Mouse (Mus musculus): ENCODE data around the gene Map3k5. TPM values are rescaled to one million over a fixed set of nuclear protein-coding genes. Genes with fewer than 3 reads are reported as not detected.

Map3k5 gene
- polyA plus RNA-seq, 1 experiment from 2014 or later: 0.65 TPM

- H3K4me2 ChIP-seq: no peak overlapping the region
- H3K9ac ChIP-seq: no peak overlapping the region
- no peak overlapping the region for H3K27ac ChIP-seq
- H3K9me3 ChIP-seq: no peaks in the 10 kb centered on the region
- H3K4me3 ChIP-seq: no peak overlapping the region
- no peaks in the 10 kb centered on the region for H3K36me3 ChIP-seq
- peaks cover 11% of the 10 kb centered on the region for H3K4me1 ChIP-seq (replicated peaks)
- no peak for ATAC-seq (ENCODE audit: low FRiP score)
- no peaks in the 10 kb centered on the region for H3K27me3 ChIP-seq
- 76% methylated on average over 8 of the region's 8 CpGs for WGBS
Measured at GRCm38 (mm10) chr10:20000408-20000770, 66.1 kb downstream of the Map3k5 start.

- no peak overlapping the region for H3K4me2 ChIP-seq
- H3K4me3 ChIP-seq: no peak overlapping the region
- no peaks in the 10 kb centered on the region for H3K9me3 ChIP-seq
- no peak overlapping the region for H3K9ac ChIP-seq
- H3K27me3 ChIP-seq: no peaks in the 10 kb centered on the region
- 0 out of 2 replicates have a peak, but pooled peaks have one; percentile 28 for ATAC-seq (ENCODE audit: low FRiP score)
- WGBS: 14% methylated on average over 5 of the region's 5 CpGs
- no peak overlapping the region for H3K27ac ChIP-seq
- H3K4me1 ChIP-seq (replicated peaks): peaks cover 14% of the 10 kb centered on the region
- H3K36me3 ChIP-seq: no peaks in the 10 kb centered on the region
Measured at GRCm38 (mm10) chr10:20001990-20002389, 67.7 kb downstream of the Map3k5 start.

- Histone ChIP-seq H3K4me2 (no peak overlapping the region), H3K4me1 (replicated peaks) (peaks cover 14% of the 10 kb centered on the region), H3K36me3 (no peaks in the 10 kb centered on the region), H3K9me3 (no peaks in the 10 kb centered on the region), H3K9ac (no peak overlapping the region), H3K27ac (no peak overlapping the region), H3K27me3 (no peaks in the 10 kb centered on the region), H3K4me3 (no peak overlapping the region)
- ATAC-seq (ENCODE audit: low FRiP score): no peak
- WGBS: 42% methylated on average over 5 of the region's 5 CpGs
Measured at GRCm38 (mm10) chr10:20003006-20003405, 68.7 kb downstream of the Map3k5 start.

DNA sequence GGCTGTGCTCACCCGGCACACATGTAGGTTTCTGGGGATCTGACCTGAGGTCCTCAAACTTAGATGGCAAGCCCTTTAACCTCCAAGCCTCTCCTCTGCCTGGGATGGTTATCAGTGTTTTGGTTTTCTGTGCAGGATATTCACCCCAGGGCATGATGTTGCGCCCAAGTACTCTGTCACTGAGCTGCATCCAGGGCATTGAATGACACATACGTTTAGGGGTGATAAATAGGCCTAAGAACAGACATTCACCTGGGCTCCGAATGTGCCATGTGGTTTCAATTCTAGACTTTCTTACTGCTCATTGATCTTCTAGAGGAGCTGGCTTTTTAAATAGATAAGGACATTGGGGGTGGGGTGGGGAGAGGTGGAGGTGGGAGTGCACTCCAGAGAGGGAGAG is 70.5 kb downstream of the Map3k5 start:
- H3K36me3 ChIP-seq: no peaks in the 10 kb centered on the region
- no peak overlapping the region for H3K27ac ChIP-seq
- H3K4me2 ChIP-seq: no peak overlapping the region
- H3K4me3 ChIP-seq: no peak overlapping the region
- peaks cover 14% of the 10 kb centered on the region for H3K4me1 ChIP-seq (replicated peaks)
- no peaks in the 10 kb centered on the region for H3K27me3 ChIP-seq
- ATAC-seq (ENCODE audit: low FRiP score): no peak
- H3K9ac ChIP-seq: no peak overlapping the region
- no peaks in the 10 kb centered on the region for H3K9me3 ChIP-seq
- WGBS: 88% methylated on average over 4 of the region's 4 CpGs

- no peak overlapping the region for H3K4me2 ChIP-seq
- no peak for ATAC-seq (ENCODE audit: low FRiP score)
- H3K36me3 ChIP-seq: no peaks in the 10 kb centered on the region
- H3K4me3 ChIP-seq: no peak overlapping the region
- H3K9me3 ChIP-seq: no peaks in the 10 kb centered on the region
- no peaks in the 10 kb centered on the region for H3K27me3 ChIP-seq
- WGBS: 92% methylated on average over 6 of the region's 6 CpGs
- peaks cover 14% of the 10 kb centered on the region for H3K4me1 ChIP-seq (replicated peaks)
- H3K9ac ChIP-seq: no peak overlapping the region
- H3K27ac ChIP-seq: no peak overlapping the region
Measured at GRCm38 (mm10) chr10:20005491-20005952, 71.2 kb downstream of the Map3k5 start.

GRCm38 (mm10) chr10:20006333-20007093 is 72.2 kb downstream of the Map3k5 start:
- Histone ChIP-seq H3K36me3 (no peaks in the 10 kb centered on the region), H3K9me3 (no peaks in the 10 kb centered on the region), H3K4me1 (replicated peaks) (peaks cover 14% of the 10 kb centered on the region), H3K9ac (no peak overlapping the region), H3K4me3 (no peak overlapping the region), H3K4me2 (no peak overlapping the region), H3K27ac (no peak overlapping the region), H3K27me3 (no peaks in the 10 kb centered on the region)
- no peak for ATAC-seq (ENCODE audit: low FRiP score)
- WGBS: 46% methylated on average over 17 of the region's 17 CpGs

DNA sequence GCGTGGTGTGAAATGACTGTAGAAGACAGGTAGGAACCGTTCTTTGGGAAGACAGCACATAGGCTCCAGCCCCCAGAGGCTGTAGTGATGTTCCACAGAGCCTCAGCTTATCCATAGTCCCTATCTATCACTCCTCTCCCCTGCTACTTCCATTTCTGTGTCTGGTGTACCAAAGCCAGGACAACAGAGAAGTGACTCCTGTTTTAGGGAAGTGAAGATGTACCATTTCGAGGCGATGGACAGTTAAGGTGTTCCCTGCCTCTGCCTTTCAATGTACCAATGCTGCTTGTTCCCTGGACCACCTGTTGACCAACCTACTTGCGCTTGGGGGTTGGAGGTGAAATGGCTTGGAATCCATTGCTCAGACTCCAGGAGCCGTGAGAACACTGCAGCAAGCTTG is 75.0 kb downstream of the Map3k5 start:
- H3K4me3 ChIP-seq: no peak overlapping the region
- H3K9ac ChIP-seq: no peak overlapping the region
- H3K36me3 ChIP-seq: no peaks in the 10 kb centered on the region
- H3K4me2 ChIP-seq: no peak overlapping the region
- H3K27me3 ChIP-seq: no peaks in the 10 kb centered on the region
- H3K4me1 ChIP-seq (replicated peaks): 0 out of 2 replicates have a peak, but pooled peaks cover 3% of the 10 kb centered on the region
- 93% methylated on average over 6 of the region's 6 CpGs for WGBS
- H3K9me3 ChIP-seq: no peaks in the 10 kb centered on the region
- H3K27ac ChIP-seq: no peak overlapping the region
- no peak for ATAC-seq (ENCODE audit: low FRiP score)

- H3K4me2 ChIP-seq: no peak overlapping the region
- no peak for ATAC-seq (ENCODE audit: low FRiP score)
- H3K4me1 ChIP-seq (replicated peaks): 0 out of 2 replicates have a peak, but pooled peaks cover 3% of the 10 kb centered on the region
- no peak overlapping the region for H3K27ac ChIP-seq
- H3K27me3 ChIP-seq: no peaks in the 10 kb centered on the region
- no peaks in the 10 kb centered on the region for H3K9me3 ChIP-seq
- H3K4me3 ChIP-seq: no peak overlapping the region
- no peak overlapping the region for H3K9ac ChIP-seq
- H3K36me3 ChIP-seq: no peaks in the 10 kb centered on the region
- WGBS: 95% methylated on average over 3 of the region's 3 CpGs
Measured at GRCm38 (mm10) chr10:20010018-20010417, 75.7 kb downstream of the Map3k5 start.

DNA sequence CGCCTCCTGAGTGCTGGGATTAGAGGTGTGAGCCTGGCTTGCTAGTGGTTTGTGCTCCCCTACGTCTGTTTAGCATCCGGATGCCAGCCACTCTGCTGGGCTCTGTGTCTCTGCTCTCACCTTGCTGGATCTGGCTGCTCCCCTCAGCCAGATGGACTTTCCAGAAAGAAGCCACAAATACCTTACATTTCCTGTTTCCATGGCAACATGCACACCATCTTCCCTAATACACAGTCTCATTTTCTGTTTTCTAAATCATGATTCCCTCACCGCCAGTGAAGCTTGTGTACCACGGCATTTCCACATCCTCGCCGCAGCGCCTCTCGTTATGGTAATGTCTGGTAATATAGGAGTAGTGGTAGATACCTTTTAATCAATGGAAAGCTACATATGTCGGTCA is 84.1 kb downstream of the Map3k5 start:
- Histone ChIP-seq H3K4me3 (no peak overlapping the region), H3K27ac (no peak overlapping the region), H3K36me3 (no peaks in the 10 kb centered on the region; the same call in 1 of the 2 replicates), H3K4me1 (replicated peaks) (peaks cover 12% of the 10 kb centered on the region), H3K9ac (no peak overlapping the region), H3K4me2 (no peak overlapping the region), H3K27me3 (no peaks in the 10 kb centered on the region), H3K9me3 (0 out of 2 replicates have a peak, but pooled peaks cover 9% of the 10 kb centered on the region)
- ATAC-seq (ENCODE audit: low FRiP score): no peak
- WGBS: 89% methylated on average over 10 of the region's 10 CpGs

- no peaks in the 10 kb centered on the region for H3K27me3 ChIP-seq
Measured at GRCm38 (mm10) chr10:20018806-20019205, 84.5 kb downstream of the Map3k5 start.

GRCm38 (mm10) chr10:20021256-20021655 is 87.0 kb downstream of the Map3k5 start:
- 79% methylated on average over 6 of the region's 6 CpGs for WGBS
- Histone ChIP-seq H3K9me3 (0 out of 2 replicates have a peak, but pooled peaks cover 9% of the 10 kb centered on the region), H3K4me1 (replicated peaks) (peaks cover 15% of the 10 kb centered on the region), H3K4me2 (no peak overlapping the region), H3K36me3 (no peaks in the 10 kb centered on the region; the same call in 1 of the 2 replicates), H3K9ac (no peak overlapping the region), H3K27me3 (no peaks in the 10 kb centered on the region), H3K27ac (no peak overlapping the region), H3K4me3 (no peak overlapping the region)
- ATAC-seq (ENCODE audit: low FRiP score): no peak

More at GRCm38 (mm10) chr10:20018806-20019205, 84.5 kb downstream of the Map3k5 start:
- 96% methylated on average over 3 of the region's 3 CpGs for WGBS
- Histone ChIP-seq H3K9me3 (0 out of 2 replicates have a peak, but pooled peaks cover 9% of the 10 kb centered on the region), H3K4me3 (no peak overlapping the region), H3K9ac (no peak overlapping the region), H3K27ac (no peak overlapping the region), H3K36me3 (no peaks in the 10 kb centered on the region; the same call in 1 of the 2 replicates), H3K4me1 (replicated peaks) (peaks cover 15% of the 10 kb centered on the region), H3K4me2 (no peak overlapping the region)
- no peak for ATAC-seq (ENCODE audit: low FRiP score)

DNA sequence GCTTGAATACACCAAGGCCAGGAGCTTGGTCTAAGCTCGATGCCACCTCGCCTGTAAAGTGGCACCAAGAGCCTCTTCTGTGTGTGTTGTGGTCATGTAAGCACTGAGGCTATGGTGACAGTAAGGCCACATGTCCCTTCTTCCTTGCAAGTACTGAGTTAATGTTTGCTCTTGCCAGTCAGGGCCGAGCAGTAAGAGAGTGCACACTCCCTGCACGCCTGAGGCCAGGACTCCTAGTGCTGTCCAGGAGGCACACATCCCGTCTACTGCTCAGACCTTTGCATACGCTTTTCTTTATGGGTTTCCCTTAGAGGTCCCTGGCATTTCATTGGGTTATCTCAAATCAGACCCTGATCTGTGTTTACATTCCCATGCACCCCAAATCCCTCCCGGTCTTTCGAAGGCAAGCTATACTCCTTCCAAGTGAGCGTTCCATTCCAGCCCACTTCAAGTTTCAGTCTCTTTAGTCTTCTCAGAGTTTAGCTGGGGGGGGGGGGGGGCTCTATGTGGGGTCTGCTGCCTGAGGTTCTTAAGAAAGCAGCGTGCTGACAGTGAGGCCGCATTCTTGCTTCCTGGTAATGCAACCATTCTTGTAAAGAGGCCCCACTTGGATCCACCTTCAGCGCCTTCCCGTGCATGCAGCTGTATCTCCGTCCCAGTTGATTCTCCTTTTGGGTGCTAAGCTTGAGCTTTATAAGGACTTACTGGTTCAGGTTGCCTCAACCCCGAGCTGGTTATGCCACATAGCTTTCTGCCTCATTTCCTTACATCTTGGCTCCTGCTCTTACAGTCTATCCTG is 87.6 kb downstream of the Map3k5 start:
- Histone ChIP-seq H3K27me3 (no peaks in the 10 kb centered on the region), H3K4me2 (no peak overlapping the region), H3K27ac (no peak overlapping the region), H3K4me3 (no peak overlapping the region), H3K36me3 (no peaks in the 10 kb centered on the region; the same call in 1 of the 2 replicates), H3K9me3 (0 out of 2 replicates have a peak, but pooled peaks cover 9% of the 10 kb centered on the region), H3K4me1 (replicated peaks) (peaks cover 15% of the 10 kb centered on the region), H3K9ac (no peak overlapping the region)
- 87% methylated on average over 15 of the region's 15 CpGs for WGBS
- ATAC-seq (ENCODE audit: low FRiP score): no peak; the same call in 1 of the 2 replicates

Measured in hindbrain, embryonic 13.5 days (tissue).